Mouse (Mus musculus) spleen, adult 2 months (tissue): ENCODE measurements around the gene Osbpl10.

Experiments
- CTCF ChIP-seq: fragments of 200-500 bp; IDR thresholded peaks from 2 replicates; pipeline ENCODE4 v1.5.1; 2011; ENCODE audit warnings: mild to moderate bottlenecking, inconsistent platforms; ENCODE audit not compliant: insufficient read depth, insufficient read length, insufficient replicate concordance; ENCODE audit errors: extremely low read depth
- POLR2A ChIP-seq: fragments of 200-500 bp; IDR thresholded peaks from 2 replicates; pipeline ENCODE4 v1.6.1; 2011; ENCODE audit warnings: low read depth, low read length, inconsistent platforms

- TF ChIP-seq CTCF, result no peak
- TF ChIP-seq POLR2A, result no peak
These were observed 20.8 kb downstream of the Osbpl10 start for GRCm38 (mm10) chr9:114999010-114999770.
